Mouse (Mus musculus) gastrocnemius, adult 2 months (tissue): Measurements from ENCODE around the gene Pnpla2. TPM values are rescaled to one million over a fixed set of nuclear protein-coding genes. Genes with fewer than 3 reads are reported as not detected.

Experiments
- DNase-seq: peaks from one replicate; pipeline ENCODE4 v3.0.0; 2022
- H3K27ac ChIP-seq: fragments of 200-600 bp; 2 replicates; pipeline ENCODE4 v1.8.1; 2022; ENCODE audit warnings: mild to moderate bottlenecking
- H3K4me3 ChIP-seq: fragments of 200-600 bp; 2 replicates; pipeline ENCODE4 v1.8.1; 2022; ENCODE audit warnings: mild to moderate bottlenecking, moderate library complexity
- CTCF ChIP-seq: fragments of 200-600 bp; IDR thresholded peaks from 2 replicates; pipeline ENCODE4 v1.8.1; 2022; ENCODE audit warnings: antibody characterized with exemption, mild to moderate bottlenecking, moderate library complexity
- intact Hi-C: fragments of 180-260 bp; cut with DNase I; formaldehyde crosslinking; loops from one replicate; pipeline ENCODE4 v1.15.1; 2025
- total RNA-seq, 2 experiments: library from RNA; stranded (reverse); gene quantifications; 2 replicates each; pipeline ENCODE4 v1.2.3; 2021

Gene Pnpla2
- total RNA-seq, 2 experiments from 2014 or later = 345 to 348 TPM

DNA sequence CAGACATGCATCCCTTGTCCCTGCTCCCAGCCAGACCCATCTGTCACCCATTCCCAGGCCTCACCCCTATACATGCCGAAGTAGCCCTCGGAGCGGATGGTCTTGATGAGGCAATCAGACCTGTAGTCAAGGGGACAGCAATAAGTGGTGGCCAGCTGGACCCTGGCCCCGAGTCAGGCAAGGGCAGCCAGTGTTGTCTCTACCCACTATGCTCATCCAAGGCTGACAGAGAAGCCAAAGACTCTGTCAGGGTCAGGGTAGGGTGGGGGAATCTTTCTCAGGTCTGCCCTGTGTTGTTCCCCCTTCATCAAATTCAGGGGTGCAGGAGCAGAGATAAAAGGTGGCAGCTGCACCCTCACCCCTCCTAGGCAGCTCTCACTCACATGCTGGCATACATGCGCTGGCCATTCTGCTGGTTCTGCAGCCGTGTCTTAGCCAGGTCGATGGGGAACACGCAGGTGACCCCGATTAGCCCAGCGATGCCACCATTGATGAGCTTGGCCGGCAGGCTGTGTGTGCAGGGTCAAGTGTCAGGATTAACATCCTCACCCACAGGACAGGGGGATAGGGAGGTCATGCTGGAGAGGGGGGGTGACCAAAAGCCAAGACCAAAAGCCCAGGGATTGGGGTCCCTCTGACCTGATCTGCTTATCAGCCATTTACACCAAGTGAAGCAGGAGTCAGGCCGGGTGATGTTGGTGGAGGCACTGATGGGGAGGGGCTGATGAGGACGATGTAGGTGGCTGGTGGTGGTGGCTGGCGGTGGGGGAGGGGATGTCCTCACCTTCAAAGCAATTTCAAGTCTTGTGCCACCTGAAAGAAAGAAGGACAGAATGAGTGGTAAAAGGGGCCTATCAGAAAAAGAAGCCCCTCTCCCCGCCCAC is 21.2 kb upstream of the Pnpla2 start:
- Histone ChIP-seq H3K4me3 (peak overlapping the region; percentile 77), H3K27ac (peak overlapping the region; percentile 88)
- DNase-seq = no peak
- intact Hi-C loops = no loop called here
- TF ChIP-seq CTCF = no peak

GRCm38 (mm10) chr7:141434464-141434863 is 20.5 kb upstream of the Pnpla2 start:
- peak; percentile 58 for DNase-seq
- Histone ChIP-seq H3K27ac (peak overlapping the region; percentile 88), H3K4me3 (peak overlapping the region; percentile 77)
- TF ChIP-seq CTCF = no peak
- intact Hi-C loops = no loop called here

DNA sequence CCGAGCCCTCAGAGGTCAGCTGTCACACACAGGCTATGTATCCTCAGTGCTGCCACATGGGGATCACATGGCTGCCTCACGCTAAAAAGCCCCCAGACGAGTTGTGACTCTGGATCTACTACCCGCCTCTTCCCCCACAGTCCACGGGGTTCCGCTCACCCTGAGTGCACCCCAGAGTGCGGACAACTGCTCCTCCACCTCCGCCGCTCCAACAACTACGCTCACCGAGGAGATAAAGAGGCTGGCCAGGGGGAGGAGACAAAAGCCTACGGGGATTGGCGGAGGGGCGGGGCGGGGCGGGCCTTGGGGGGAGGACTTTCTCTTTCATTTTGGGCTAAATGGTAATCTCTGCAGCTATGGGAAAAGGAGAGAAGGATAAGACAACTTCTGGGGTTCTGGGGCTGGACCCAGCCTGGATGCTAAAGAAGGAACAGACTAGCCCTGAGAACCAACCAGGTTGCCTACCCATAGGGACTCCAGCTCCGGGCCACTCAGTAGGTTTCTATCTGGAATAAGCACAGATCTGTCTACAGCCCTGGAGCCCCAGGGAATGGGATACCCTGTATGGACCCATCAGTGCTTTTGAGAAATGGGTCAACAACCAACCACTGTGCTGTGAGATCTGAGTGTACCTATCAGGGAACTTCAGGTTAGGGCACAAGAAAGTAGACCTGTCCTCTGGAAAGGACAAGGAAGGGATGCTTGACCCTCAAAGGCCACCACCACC is 19.7 kb upstream of the Pnpla2 start:
- Histone ChIP-seq H3K4me3 (peak overlapping the region; percentile 77), H3K27ac (peak overlapping the region; percentile 88)
- no peak for TF ChIP-seq CTCF
- intact Hi-C loops = no loop called here
- peak; percentile 74 for DNase-seq

DNA sequence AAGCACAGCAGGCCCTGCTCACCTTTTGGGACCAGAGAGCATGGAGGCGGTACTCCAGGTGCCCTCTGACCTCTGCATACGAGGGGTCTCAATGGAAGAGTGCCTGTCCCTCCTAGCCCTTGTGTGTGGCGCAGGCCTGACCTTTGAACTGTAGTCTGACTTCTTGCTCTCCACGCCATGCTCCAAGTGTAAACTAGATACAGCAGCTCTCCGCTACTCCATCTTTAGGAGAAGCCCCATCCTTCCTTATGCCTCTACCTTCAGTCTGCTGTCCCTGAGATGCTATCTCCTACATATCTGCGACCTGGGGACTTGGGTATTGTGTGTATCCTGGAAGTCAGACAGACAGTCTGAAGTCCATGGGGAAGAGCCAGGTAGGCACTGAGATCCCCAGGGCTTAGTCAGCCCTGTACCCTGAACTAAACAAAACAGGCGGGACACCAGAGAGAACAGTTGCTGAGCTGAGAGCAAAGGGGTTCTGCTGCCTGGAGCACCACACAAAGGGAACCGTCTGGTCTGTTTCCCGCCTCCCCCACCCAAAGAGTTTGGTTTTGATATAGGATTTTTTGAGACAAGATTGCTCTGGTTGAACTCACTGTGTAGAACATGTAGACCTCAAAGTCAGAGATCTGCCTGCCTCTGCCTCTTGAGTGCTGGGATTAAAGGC is 19.0 kb upstream of the Pnpla2 start:
- DNase-seq = no peak
- TF ChIP-seq CTCF = no peak
- Histone ChIP-seq H3K27ac (peak overlapping the region; percentile 92), H3K4me3 (peak overlapping the region; percentile 77)
- intact Hi-C loops = no loop called here

- intact Hi-C loops = no loop called here
- Histone ChIP-seq H3K4me3 (peak overlapping the region; percentile 82), H3K27ac (peak overlapping the region; percentile 92; the same call in 1 of the 2 replicates)
- TF ChIP-seq CTCF = no peak
- no peak for DNase-seq
These were observed 18.5 kb upstream of the Pnpla2 start for GRCm38 (mm10) chr7:141436523-141436892.

DNA sequence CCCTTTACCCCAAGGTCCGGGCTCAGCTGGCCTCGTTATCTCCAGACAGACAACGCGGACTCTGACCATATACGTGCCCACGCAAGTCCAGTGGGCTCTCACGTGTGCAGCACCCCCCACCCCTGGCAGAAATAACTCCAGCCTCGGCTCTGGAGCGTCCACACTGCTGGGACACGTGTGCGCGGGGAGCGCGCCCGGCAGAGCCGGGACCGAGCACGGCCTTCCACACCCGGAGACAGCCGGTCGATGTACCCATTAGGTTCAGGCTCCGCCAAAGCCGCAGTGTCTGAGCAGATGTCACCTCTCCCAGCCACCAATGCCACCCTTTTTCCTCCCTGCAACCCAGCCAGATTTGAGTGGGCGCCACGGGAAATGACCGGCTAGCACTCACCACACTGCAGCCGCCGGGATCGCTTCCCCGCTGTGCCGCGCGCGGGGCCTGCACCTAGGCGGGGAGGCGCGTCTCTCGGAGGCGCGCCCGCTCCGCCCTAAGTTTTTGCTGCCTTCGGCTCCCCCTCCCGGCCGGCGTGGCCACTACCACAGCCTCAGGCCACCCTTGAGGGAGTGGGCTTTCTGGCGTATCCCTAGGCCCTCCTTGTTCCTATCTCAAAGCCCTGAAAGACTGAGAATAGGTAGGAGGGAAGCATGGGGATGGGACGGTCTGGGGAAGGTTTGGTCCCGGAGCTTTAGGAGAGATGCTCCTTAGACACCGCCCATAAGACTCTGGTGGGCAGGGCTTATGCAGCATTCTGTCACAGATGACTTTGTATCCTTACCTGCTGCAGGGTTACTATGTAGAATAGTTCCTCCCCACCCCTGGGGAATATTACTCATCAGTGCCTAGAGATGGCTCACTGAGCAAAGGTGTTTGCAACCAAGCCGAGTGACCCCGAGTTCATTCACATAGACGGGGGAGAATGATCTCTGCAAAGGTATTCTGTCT is 17.5 kb upstream of the Pnpla2 start, which contains the start of gene Slc25a22:
TSS of gene Slc25a22 (minus strand) at position 715 of the 943 bp plus-strand sequence.
- Histone ChIP-seq H3K4me3 (peak within 1 kb of the TSS; percentile 82), H3K27ac (peak within 1 kb of the TSS; percentile 92)
- TF ChIP-seq CTCF = peak; percentile 89
- intact Hi-C loops = loop anchor here (1.0 kb wide), 1 partner anchor 28 kb away; no protein-coding TSS in a partner anchor
- DNase-seq = peak; percentile 90

- no peak overlapping the region for H3K27ac ChIP-seq
- no peak for DNase-seq
- intact Hi-C loops = no loop called here
- TF ChIP-seq CTCF = no peak
- no peak overlapping the region for H3K4me3 ChIP-seq
These were observed 16.6 kb upstream of the Pnpla2 start for GRCm38 (mm10) chr7:141438201-141438968.

GRCm38 (mm10) chr7:141439140-141439679 is 15.8 kb upstream of the Pnpla2 start:
- Histone ChIP-seq H3K27ac (no peak overlapping the region), H3K4me3 (no peak overlapping the region)
- DNase-seq = no peak
- no peak for TF ChIP-seq CTCF
- intact Hi-C loops = no loop called here

GRCm38 (mm10) chr7:141439811-141440210 is 15.2 kb upstream of the Pnpla2 start:
- no peak for TF ChIP-seq CTCF
- no peak for DNase-seq
- Histone ChIP-seq H3K27ac (no peak overlapping the region), H3K4me3 (no peak overlapping the region)
- intact Hi-C loops = loop anchor here (10.0 kb wide), 1 partner anchor 215 kb away; the partner anchor contains the start of gene Phrf1

- TF ChIP-seq CTCF = peak; percentile 82
- H3K4me3 ChIP-seq = no peak overlapping the region
- intact Hi-C loops = loop anchor here (10.0 kb wide), 1 partner anchor 216 kb away; the partner anchor contains the start of gene Phrf1
- peak; percentile 74 for DNase-seq
- no peak overlapping the region for H3K27ac ChIP-seq
These were observed 14.4 kb upstream of the Pnpla2 start for GRCm38 (mm10) chr7:141440613-141441012.
